Mouse (Mus musculus): Measurements from ENCODE around the gene Bcap29. TPM values are rescaled to one million over a fixed set of nuclear protein-coding genes. Genes with fewer than 3 reads are reported as not detected.
A peak's percentile ranks its signal among the peaks of the same experiment; 100 is the strongest.

The Bcap29 gene
- 33.5 and 33.9 TPM in 2 replicates for polyA plus RNA-seq (2014; fragmentation: Nextera tagmentation; extraction: Ambion mirVana)

GRCm38 (mm10) chr12:31634343-31635239 lies at the start of gene Bcap29:
Gene Bcap29, minus strand, starts transcription at chr12:31634658.
- H3K4me3 ChIP-seq (ENCODE audit: low read depth, low read length) = peak within 1 kb of the TSS; percentile 63
- H3K4me2 ChIP-seq = peak within 1 kb of the TSS; percentile 83
- H3K36me3 ChIP-seq (ENCODE audit: insufficient read depth) = no peaks in the 10 kb centered on the region
- 2% methylated on average over 73 of the region's 73 CpGs for whole genome bisulfite sequencing
- peak within 1 kb of the TSS; percentile 86 for H3K9ac ChIP-seq
- no peaks in the 10 kb centered on the region for H3K27me3 ChIP-seq (ENCODE audit: insufficient read depth, low read length)
- ATAC-seq (ENCODE audit: insufficient read depth) = peak; percentile 86
- H3K4me1 ChIP-seq (ENCODE audit: insufficient read depth) = no peaks in the 10 kb centered on the region
- H3K27ac ChIP-seq (ENCODE audit: low read depth) = peak within 1 kb of the TSS; percentile 67
- no peaks in the 10 kb centered on the region for H3K9me3 ChIP-seq (ENCODE audit: low read depth, low read length)
- DNase-seq = peak; percentile 87
- no peak for TF ChIP-seq CTCF (IDR thresholded peaks at IDR 0.05; ENCODE audit: low read depth)

- Histone ChIP-seq H3K4me1 (ENCODE audit: insufficient read depth) (no peaks in the 10 kb centered on the region), H3K4me3 (ENCODE audit: low read depth, low read length) (no peak overlapping the region), H3K9me3 (ENCODE audit: low read depth, low read length) (no peaks in the 10 kb centered on the region), H3K36me3 (ENCODE audit: insufficient read depth) (peaks cover 42% of the 10 kb centered on the region), H3K9ac (no peak overlapping the region), H3K27me3 (ENCODE audit: insufficient read depth, low read length) (no peaks in the 10 kb centered on the region), H3K4me2 (no peak overlapping the region), H3K27ac (ENCODE audit: low read depth) (no peak overlapping the region)
- DNase-seq (no peak), ATAC-seq (ENCODE audit: insufficient read depth) (no peak)
- 63% methylated on average over 3 of the region's 3 CpGs for WGBS
- no peak for TF ChIP-seq CTCF (IDR thresholded peaks at IDR 0.05; ENCODE audit: low read depth)
These were observed 32.7 kb upstream of the Bcap29 start for GRCm38 (mm10) chr12:31667187-31667586.

- Histone ChIP-seq H3K4me2 (no peak overlapping the region), H3K4me3 (ENCODE audit: low read depth, low read length) (no peak overlapping the region), H3K27ac (ENCODE audit: low read depth) (no peak overlapping the region), H3K9me3 (ENCODE audit: low read depth, low read length) (no peaks in the 10 kb centered on the region), H3K27me3 (ENCODE audit: insufficient read depth, low read length) (no peaks in the 10 kb centered on the region), H3K4me1 (ENCODE audit: insufficient read depth) (no peaks in the 10 kb centered on the region), H3K36me3 (ENCODE audit: insufficient read depth) (peaks cover 42% of the 10 kb centered on the region), H3K9ac (no peak overlapping the region)
- TF ChIP-seq CTCF (IDR thresholded peaks at IDR 0.05; ENCODE audit: low read depth) = no peak
- ATAC-seq (ENCODE audit: insufficient read depth) (no peak), DNase-seq (no peak)
- WGBS = 75% methylated on average over 6 of the region's 6 CpGs
These were observed 31.5 kb upstream of the Bcap29 start for GRCm38 (mm10) chr12:31665999-31666398.

- no peak overlapping the region for H3K4me3 ChIP-seq (ENCODE audit: low read depth, low read length)
- no peaks in the 10 kb centered on the region for H3K27me3 ChIP-seq (ENCODE audit: insufficient read depth, low read length)
- H3K4me1 ChIP-seq (ENCODE audit: insufficient read depth) = peaks cover 4% of the 10 kb centered on the region; the same call in 1 of the 2 replicates
- H3K9me3 ChIP-seq (ENCODE audit: low read depth, low read length) = no peaks in the 10 kb centered on the region
- no peak for TF ChIP-seq CTCF (IDR thresholded peaks at IDR 0.05; ENCODE audit: low read depth)
- H3K9ac ChIP-seq = no peak overlapping the region
- no peak for DNase-seq
- H3K36me3 ChIP-seq (ENCODE audit: insufficient read depth) = 0 out of 2 replicates have a peak, but pooled peaks cover 2% of the 10 kb centered on the region
- ATAC-seq (ENCODE audit: insufficient read depth) = no peak
- no peak overlapping the region for H3K27ac ChIP-seq (ENCODE audit: low read depth)
- 94% methylated on average over 2 of the region's 2 CpGs for WGBS
- H3K4me2 ChIP-seq = no peak overlapping the region
These were observed 22.4 kb upstream of the Bcap29 start for GRCm38 (mm10) chr12:31656841-31657240.

GRCm38 (mm10) chr12:31654965-31655477 lies 20.6 kb upstream of the Bcap29 start:
- Histone ChIP-seq H3K27me3 (ENCODE audit: insufficient read depth, low read length) (no peaks in the 10 kb centered on the region), H3K27ac (ENCODE audit: low read depth) (peak overlapping the region; percentile 93), H3K4me3 (ENCODE audit: low read depth, low read length) (peak overlapping the region; percentile 81), H3K9ac (peak overlapping the region; percentile 79), H3K4me2 (peak overlapping the region; percentile 79), H3K9me3 (ENCODE audit: low read depth, low read length) (no peaks in the 10 kb centered on the region), H3K4me1 (ENCODE audit: insufficient read depth) (peaks cover 4% of the 10 kb centered on the region; the same call in 1 of the 2 replicates), H3K36me3 (ENCODE audit: insufficient read depth) (no peaks in the 10 kb centered on the region)
- DNase-seq (no peak), ATAC-seq (ENCODE audit: insufficient read depth) (peak; percentile 89)
- TF ChIP-seq CTCF (IDR thresholded peaks at IDR 0.05; ENCODE audit: low read depth) = peak; percentile 63
- under 1% methylated on average over 29 of the region's 29 CpGs for WGBS

- Histone ChIP-seq H3K4me2 (peak within 1 kb of the TSS; percentile 79), H3K9ac (peak within 1 kb of the TSS; percentile 79), H3K4me1 (ENCODE audit: insufficient read depth) (peaks cover 4% of the 10 kb centered on the region; the same call in 1 of the 2 replicates), H3K27me3 (ENCODE audit: insufficient read depth, low read length) (no peaks in the 10 kb centered on the region), H3K4me3 (ENCODE audit: low read depth, low read length) (peak within 1 kb of the TSS; percentile 81), H3K36me3 (ENCODE audit: insufficient read depth) (no peaks in the 10 kb centered on the region), H3K9me3 (ENCODE audit: low read depth, low read length) (no peaks in the 10 kb centered on the region), H3K27ac (ENCODE audit: low read depth) (peak within 1 kb of the TSS; percentile 93)
- ATAC-seq (ENCODE audit: insufficient read depth) = peak; percentile 96
- peak; percentile 95 for DNase-seq
- no peak for TF ChIP-seq CTCF (IDR thresholded peaks at IDR 0.05; ENCODE audit: low read depth)
- under 1% methylated on average over 47 of the region's 47 CpGs for WGBS
These were observed 19.9 kb upstream of the Bcap29 start, which contains the start of the genes Dus4l and Cog5 for GRCm38 (mm10) chr12:31654197-31654964. Gene Dus4l, minus strand, starts transcription at chr12:31654826. Gene Cog5, plus strand, starts transcription at chr12:31654869.
